Mouse (Mus musculus): Measurements from ENCODE around the gene Reln. TPM values are rescaled to one million over a fixed set of nuclear protein-coding genes. Genes with fewer than 3 reads are reported as not detected.

Gene Reln
- polyA plus RNA-seq, 1 experiment: 164 TPM

GRCm38 (mm10) chr5:22295161-22295560, 49.3 kb downstream of the Reln start:
- WGBS: 79% methylated on average over 6 of the region's 6 CpGs
- no peak overlapping the region for H3K27ac ChIP-seq (ENCODE audit: insufficient read depth, low read depth, low read length)
- TF ChIP-seq POLR2A (IDR thresholded peaks at IDR 0.05; ENCODE audit: insufficient read depth, low read depth, low read length) (no peak), CTCF (IDR thresholded peaks at IDR 0.05; ENCODE audit: insufficient read depth, low read depth, low read length) (no peak)
- H3K4me3 ChIP-seq (ENCODE audit: insufficient read depth, low read depth, low read length): no peak overlapping the region
- H3K4me1 ChIP-seq (ENCODE audit: control insufficient read depth, insufficient read depth, low read length): no peaks in the 10 kb centered on the region

DNA sequence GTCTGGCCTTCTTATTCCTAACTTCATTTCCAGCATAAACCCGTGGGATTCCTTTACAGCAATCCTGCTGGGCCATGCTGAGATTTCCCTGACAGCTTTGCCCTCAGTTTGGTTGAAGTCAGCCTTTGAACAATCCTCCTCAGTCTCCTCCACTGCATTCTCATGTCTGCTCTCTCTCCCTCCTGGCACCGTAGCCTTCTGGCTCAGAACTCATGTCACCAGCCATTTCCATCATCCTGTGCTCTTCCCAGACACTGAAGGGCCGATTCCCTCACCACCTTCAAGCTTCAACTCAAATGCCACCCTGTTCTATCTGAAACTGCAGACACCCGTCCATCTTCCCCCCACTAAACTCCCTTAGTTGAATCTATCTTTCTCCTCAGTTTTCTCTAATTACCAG, 53.1 kb downstream of the Reln start:
- WGBS: 78% methylated on average over 4 of the region's 4 CpGs
- Histone ChIP-seq H3K4me3 (ENCODE audit: insufficient read depth, low read depth, low read length) (no peak overlapping the region), H3K27ac (ENCODE audit: insufficient read depth, low read depth, low read length) (no peak overlapping the region), H3K4me1 (ENCODE audit: control insufficient read depth, insufficient read depth, low read length) (no peaks in the 10 kb centered on the region)
- TF ChIP-seq CTCF (IDR thresholded peaks at IDR 0.05; ENCODE audit: insufficient read depth, low read depth, low read length): no peak
- no peak for TF ChIP-seq POLR2A (IDR thresholded peaks at IDR 0.05; ENCODE audit: insufficient read depth, low read depth, low read length)

DNA sequence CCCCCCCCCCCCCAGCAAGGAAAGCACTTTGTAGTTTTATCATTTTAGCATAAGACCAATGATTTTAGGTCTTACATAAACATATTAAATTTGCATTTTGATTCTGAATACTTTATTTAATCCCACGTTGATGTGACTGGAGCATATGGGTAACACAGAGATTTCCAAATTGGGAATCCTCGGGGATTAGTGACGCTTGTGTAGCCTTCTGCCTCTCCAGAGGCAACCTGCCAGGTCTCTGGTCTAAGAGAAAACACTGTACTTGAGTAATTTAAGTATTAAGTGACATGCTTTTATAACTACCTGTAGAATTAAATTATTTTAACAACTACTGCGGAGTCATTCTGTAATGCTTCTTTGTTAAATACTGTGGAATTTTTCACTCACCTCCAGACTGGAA, 59.1 kb downstream of the Reln start:
- H3K27ac ChIP-seq (ENCODE audit: insufficient read depth, low read depth, low read length): no peak overlapping the region
- TF ChIP-seq POLR2A (IDR thresholded peaks at IDR 0.05; ENCODE audit: insufficient read depth, low read depth, low read length) (no peak), CTCF (IDR thresholded peaks at IDR 0.05; ENCODE audit: insufficient read depth, low read depth, low read length) (no peak)
- WGBS: 84% methylated on average over 4 of the region's 4 CpGs
- H3K4me3 ChIP-seq (ENCODE audit: insufficient read depth, low read depth, low read length): no peak overlapping the region
- H3K4me1 ChIP-seq (ENCODE audit: control insufficient read depth, insufficient read depth, low read length): no peaks in the 10 kb centered on the region; the same call in 1 of the 2 replicates

DNA sequence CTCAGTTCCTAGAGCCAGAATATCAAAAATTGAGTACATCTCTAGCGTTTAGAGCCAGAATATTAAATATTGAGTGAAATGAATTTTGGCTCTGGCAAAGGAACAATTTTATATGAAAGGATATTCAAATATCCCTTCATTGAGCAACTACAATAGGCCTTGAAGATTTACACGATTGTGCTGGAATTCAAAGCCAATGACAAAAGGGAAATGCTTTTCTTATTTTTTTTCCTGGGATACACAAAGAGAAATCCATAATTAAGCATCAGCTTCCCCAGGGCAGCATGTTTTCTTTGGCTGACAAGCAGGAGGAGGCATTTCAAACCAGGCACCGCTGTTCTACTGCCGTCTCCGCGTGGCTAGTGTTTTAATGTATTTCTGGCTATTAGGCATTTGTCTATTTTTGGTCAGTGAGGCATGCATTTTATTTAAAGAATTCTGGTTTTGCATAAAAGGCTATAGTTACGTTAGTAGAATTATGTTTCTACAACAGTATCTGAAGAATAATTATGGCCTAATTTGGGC, 62.3 kb downstream of the Reln start:
- H3K4me3 ChIP-seq (ENCODE audit: insufficient read depth, low read depth, low read length): no peak overlapping the region
- WGBS: 34% methylated on average over 7 of the region's 7 CpGs
- H3K27ac ChIP-seq (ENCODE audit: insufficient read depth, low read depth, low read length): no peak overlapping the region
- no peaks in the 10 kb centered on the region; the same call in 1 of the 2 replicates for H3K4me1 ChIP-seq (ENCODE audit: control insufficient read depth, insufficient read depth, low read length)
- TF ChIP-seq POLR2A (IDR thresholded peaks at IDR 0.05; ENCODE audit: insufficient read depth, low read depth, low read length): no peak
- TF ChIP-seq CTCF (IDR thresholded peaks at IDR 0.05; ENCODE audit: insufficient read depth, low read depth, low read length): no peak

DNA sequence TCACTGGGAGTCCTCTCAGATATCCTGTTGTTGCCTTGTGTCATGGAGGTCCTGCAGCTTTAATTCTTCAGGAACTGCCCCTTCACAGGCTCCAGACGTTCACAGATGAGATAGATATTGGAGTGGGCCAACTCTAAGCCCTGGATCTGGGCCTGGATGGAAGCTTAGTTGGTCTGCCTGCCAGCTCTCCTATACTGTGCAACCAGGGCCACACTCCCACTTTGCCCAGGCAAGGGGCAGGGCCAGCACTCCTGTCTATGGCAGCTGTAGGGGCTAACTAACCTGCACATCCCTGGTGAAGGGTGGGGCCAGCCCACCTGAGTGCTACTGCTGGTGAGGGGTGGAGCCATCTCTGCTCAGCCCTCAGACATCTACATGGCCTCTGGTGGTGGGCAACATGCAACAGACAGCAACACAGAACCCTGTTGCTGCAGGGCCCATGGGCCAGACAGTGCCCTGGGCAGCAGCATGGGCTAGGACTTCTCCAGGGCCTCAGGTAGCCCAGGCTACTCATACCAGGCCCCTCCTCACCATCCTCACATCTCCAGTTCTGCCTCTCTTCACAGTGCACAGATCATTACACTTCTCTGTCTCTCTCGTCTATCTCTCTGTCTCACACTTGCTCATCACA, 63.9 kb downstream of the Reln start:
- no peak for TF ChIP-seq POLR2A (IDR thresholded peaks at IDR 0.05; ENCODE audit: insufficient read depth, low read depth, low read length)
- TF ChIP-seq CTCF (IDR thresholded peaks at IDR 0.05; ENCODE audit: insufficient read depth, low read depth, low read length): no peak
- no peak overlapping the region for H3K4me3 ChIP-seq (ENCODE audit: insufficient read depth, low read depth, low read length)
- no peaks in the 10 kb centered on the region; the same call in 1 of the 2 replicates for H3K4me1 ChIP-seq (ENCODE audit: control insufficient read depth, insufficient read depth, low read length)
- H3K27ac ChIP-seq (ENCODE audit: insufficient read depth, low read depth, low read length): no peak overlapping the region
- 84% methylated on average over 2 of the region's 2 CpGs for WGBS

DNA sequence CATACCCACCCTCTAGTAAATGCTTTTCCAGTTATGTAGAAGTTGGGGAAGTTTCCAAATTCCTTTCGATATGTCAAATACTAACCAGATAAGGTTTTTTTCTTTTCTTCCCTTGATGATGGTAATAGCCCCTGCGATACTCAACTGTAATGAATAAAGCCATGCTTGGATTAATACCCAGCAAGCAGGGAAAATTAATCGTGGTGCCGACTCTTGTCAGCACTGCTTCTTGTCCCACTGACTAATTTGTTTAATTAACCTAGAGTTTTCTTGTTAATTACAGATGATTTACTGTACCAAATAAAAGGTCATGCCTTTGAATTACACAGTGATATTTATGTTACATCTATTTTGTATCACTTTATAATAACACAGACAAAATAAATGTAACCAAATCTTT, 65.3 kb downstream of the Reln start:
- Histone ChIP-seq H3K4me3 (ENCODE audit: insufficient read depth, low read depth, low read length) (no peak overlapping the region), H3K27ac (ENCODE audit: insufficient read depth, low read depth, low read length) (no peak overlapping the region), H3K4me1 (ENCODE audit: control insufficient read depth, insufficient read depth, low read length) (no peaks in the 10 kb centered on the region; the same call in 1 of the 2 replicates)
- WGBS: 47% methylated on average over 4 of the region's 4 CpGs
- TF ChIP-seq CTCF (IDR thresholded peaks at IDR 0.05; ENCODE audit: insufficient read depth, low read depth, low read length): no peak

DNA sequence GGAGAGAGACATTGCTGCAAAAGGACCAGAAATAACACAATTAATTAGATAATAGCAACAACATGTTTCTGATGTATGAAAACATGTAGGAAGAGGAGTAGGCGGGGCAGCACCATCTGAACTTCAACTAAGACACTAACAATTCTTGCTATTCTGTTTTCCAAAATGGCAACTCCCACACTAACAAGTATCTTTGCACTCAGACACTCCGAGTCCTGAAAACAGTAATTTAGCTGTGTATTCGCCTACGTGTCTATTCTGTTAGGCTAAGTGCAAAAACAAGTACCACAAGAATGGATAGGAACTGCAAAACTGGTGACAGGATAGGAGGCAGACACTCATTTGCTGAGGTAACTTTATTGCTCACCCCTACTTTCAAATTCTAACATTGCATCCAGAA, 70.4 kb downstream of the Reln start:
- Histone ChIP-seq H3K4me1 (ENCODE audit: control insufficient read depth, insufficient read depth, low read length) (no peaks in the 10 kb centered on the region), H3K4me3 (ENCODE audit: insufficient read depth, low read depth, low read length) (no peak overlapping the region), H3K27ac (ENCODE audit: insufficient read depth, low read depth, low read length) (no peak overlapping the region)
- TF ChIP-seq POLR2A (IDR thresholded peaks at IDR 0.05; ENCODE audit: insufficient read depth, low read depth, low read length): no peak
- TF ChIP-seq CTCF (IDR thresholded peaks at IDR 0.05; ENCODE audit: insufficient read depth, low read depth, low read length): no peak
- 25% methylated on average over 4 of the region's 4 CpGs for WGBS

DNA sequence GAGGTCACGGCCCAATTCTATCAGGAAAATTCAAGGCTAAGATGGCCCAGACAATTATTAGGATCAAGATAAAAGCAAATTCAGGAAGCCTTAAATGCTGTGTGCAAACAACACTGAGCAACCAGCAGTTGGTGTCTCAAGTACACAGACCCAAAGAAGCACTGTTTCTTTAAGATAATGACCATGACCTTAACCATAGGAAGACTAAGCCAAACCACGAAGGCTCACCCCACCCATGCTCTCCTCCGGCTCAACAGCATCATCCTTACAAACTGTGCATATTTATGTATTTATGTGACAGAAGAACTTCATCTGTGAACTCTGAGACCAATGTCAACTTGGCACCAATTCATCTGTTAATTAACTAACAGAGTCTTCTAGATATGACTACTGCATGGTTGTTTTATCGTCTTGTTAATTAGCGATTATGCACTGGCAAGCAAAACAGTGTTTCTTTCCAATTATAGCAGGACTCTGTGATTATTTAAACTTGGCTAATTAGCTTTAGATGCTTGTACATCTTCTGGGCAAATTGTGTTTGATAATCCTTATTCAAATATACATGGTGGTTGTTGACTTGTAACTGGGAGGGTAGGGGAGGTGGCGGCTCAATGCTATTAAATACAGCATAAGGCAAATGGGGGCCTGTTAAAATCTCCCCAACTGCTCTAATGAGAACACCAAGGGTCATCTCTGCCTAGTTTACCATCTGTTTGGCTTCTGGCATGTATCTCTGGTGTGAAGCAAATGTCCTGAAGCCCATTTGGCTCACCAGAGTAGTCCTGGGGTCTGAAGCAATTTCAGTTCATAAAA, 77.8 kb downstream of the Reln start:
- no peak overlapping the region for H3K27ac ChIP-seq (ENCODE audit: insufficient read depth, low read depth, low read length)
- H3K4me3 ChIP-seq (ENCODE audit: insufficient read depth, low read depth, low read length): no peak overlapping the region
- WGBS: 61% methylated on average over 6 of the region's 6 CpGs
- no peaks in the 10 kb centered on the region for H3K4me1 ChIP-seq (ENCODE audit: control insufficient read depth, insufficient read depth, low read length)
- TF ChIP-seq CTCF (IDR thresholded peaks at IDR 0.05; ENCODE audit: insufficient read depth, low read depth, low read length) (no peak), POLR2A (IDR thresholded peaks at IDR 0.05; ENCODE audit: insufficient read depth, low read depth, low read length) (no peak)

- WGBS: 92% methylated on average over 3 of the region's 3 CpGs
- Histone ChIP-seq H3K27ac (ENCODE audit: insufficient read depth, low read depth, low read length) (no peak overlapping the region), H3K4me3 (ENCODE audit: insufficient read depth, low read depth, low read length) (no peak overlapping the region), H3K4me1 (ENCODE audit: control insufficient read depth, insufficient read depth, low read length) (no peaks in the 10 kb centered on the region)
- no peak for TF ChIP-seq CTCF (IDR thresholded peaks at IDR 0.05; ENCODE audit: insufficient read depth, low read depth, low read length)
- TF ChIP-seq POLR2A (IDR thresholded peaks at IDR 0.05; ENCODE audit: insufficient read depth, low read depth, low read length): no peak
These were observed 82.1 kb downstream of the Reln start for GRCm38 (mm10) chr5:22262351-22262765.
